Mouse (Mus musculus) limb, embryonic 15.5 days (tissue): ENCODE results near the gene Cphx3. TPM values are rescaled to one million over a fixed set of nuclear protein-coding genes. Genes with fewer than 3 reads are reported as not detected.

Source experiments
- polyA plus RNA-seq: library from polyadenylated mRNA; unstranded; fragments of >200 nt; fragmentation: Nextera tagmentation; extraction: Ambion mirVana; gene quantifications from 2 replicates; pipeline ENCODE4 v1.2.1, GENCODE M21; 2015

Cphx3 gene
- polyA plus RNA-seq, 1 experiment from 2014 or later: not detected

Other genes with a start within 250 kb of the Cphx3 start
- gene Anxa11, start 240.1 kb upstream of the Cphx3 start, polyA plus RNA-seq: 20.9 and 28.6 TPM in 2 replicates
- 2.5 TPM in 1 of 2 replicates, not detected in the other for gene Plac9a, start 179.2 kb upstream of the Cphx3 start, polyA plus RNA-seq
- gene Tmem254a, start 154.6 kb upstream of the Cphx3 start, polyA plus RNA-seq: 2.9 and 4.2 TPM in 2 replicates
- not detected in 2 replicates for gene Cphx1, start 144.0 kb upstream of the Cphx3 start, polyA plus RNA-seq
- 0.88 and 2.6 TPM in 2 replicates for gene Duxbl1, start 103.7 kb upstream of the Cphx3 start, polyA plus RNA-seq
- 52.7 and 64.5 TPM in 2 replicates for gene Gm9780, start 39.6 kb upstream of the Cphx3 start, polyA plus RNA-seq
- gene Tmem254c, start 14.9 kb upstream of the Cphx3 start, polyA plus RNA-seq: 51.6 and 55.0 TPM in 2 replicates
- gene Cphx2, start 781 bp upstream of the Cphx3 start, polyA plus RNA-seq: not detected in 2 replicates
- gene Duxbl2, start 36.1 kb downstream of the Cphx3 start, polyA plus RNA-seq: not detected in 2 replicates
- gene Plac9b, start 100.2 kb downstream of the Cphx3 start, polyA plus RNA-seq: 44.3 and 52.3 TPM in 2 replicates
- gene Tmem254b, start 124.7 kb downstream of the Cphx3 start, polyA plus RNA-seq: 42.3 and 46.1 TPM in 2 replicates
- 0.26 and 2.3 TPM in 2 replicates for gene Duxbl3, start 175.7 kb downstream of the Cphx3 start, polyA plus RNA-seq